Mouse (Mus musculus): ENCODE results near the gene Ehbp1l1.

The Ehbp1l1 gene

GRCm38 (mm10) chr19:5734325-5734724, 8.2 kb upstream of the Ehbp1l1 start:
- no peak for DNase-seq (ENCODE audit: low read depth, low spot score)

GRCm38 (mm10) chr19:5731264-5731978, 5.3 kb upstream of the Ehbp1l1 start:
- DNase-seq (ENCODE audit: low read depth, low spot score) = peak; percentile 89

GRCm38 (mm10) chr19:5730314-5731186, 4.4 kb upstream of the Ehbp1l1 start:
- no peak for DNase-seq (ENCODE audit: low read depth, low spot score)

GRCm38 (mm10) chr19:5729444-5729815, 3.3 kb upstream of the Ehbp1l1 start, which contains the start of gene Fam89b:
Gene Fam89b, minus strand, starts transcription at chr19:5729653.
- peak; percentile 61 for DNase-seq (ENCODE audit: low read depth, low spot score)

- DNase-seq (ENCODE audit: low read depth, low spot score) = no peak
These were observed 2.7 kb upstream of the Ehbp1l1 start for GRCm38 (mm10) chr19:5728631-5729443.

GRCm38 (mm10) chr19:5727701-5728100, 1.6 kb upstream of the Ehbp1l1 start:
- DNase-seq (ENCODE audit: low read depth, low spot score) = peak; percentile 70

GRCm38 (mm10) chr19:5726961-5727578, 953 bp upstream of the Ehbp1l1 start:
- DNase-seq (ENCODE audit: low read depth, low spot score) = no peak

GRCm38 (mm10) chr19:5725029-5725707, 949 bp downstream of the Ehbp1l1 start:
- DNase-seq (ENCODE audit: low read depth, low spot score) = no peak

- no peak for DNase-seq (ENCODE audit: low read depth, low spot score)
These were observed 1.6 kb downstream of the Ehbp1l1 start for GRCm38 (mm10) chr19:5724549-5724941.

- no peak for DNase-seq (ENCODE audit: low read depth, low spot score)
These were observed 2.1 kb downstream of the Ehbp1l1 start for GRCm38 (mm10) chr19:5723934-5724548.

- no peak for DNase-seq (ENCODE audit: low read depth, low spot score)
These were observed 3.2 kb downstream of the Ehbp1l1 start for GRCm38 (mm10) chr19:5722848-5723425.

- DNase-seq (ENCODE audit: low read depth, low spot score) = no peak
These were observed 4.9 kb downstream of the Ehbp1l1 start for GRCm38 (mm10) chr19:5721233-5721632.

GRCm38 (mm10) chr19:5716955-5717354, 9.2 kb downstream of the Ehbp1l1 start:
- no peak for DNase-seq (ENCODE audit: low read depth, low spot score)

- DNase-seq (ENCODE audit: low read depth, low spot score) = no peak
These were observed 10.1 kb downstream of the Ehbp1l1 start for GRCm38 (mm10) chr19:5715793-5716688.

GRCm38 (mm10) chr19:5713730-5714129, 12.4 kb downstream of the Ehbp1l1 start:
- no peak for DNase-seq (ENCODE audit: low read depth, low spot score)

GRCm38 (mm10) chr19:5713255-5713654, 12.9 kb downstream of the Ehbp1l1 start:
- DNase-seq (ENCODE audit: low read depth, low spot score) = no peak

GRCm38 (mm10) chr19:5711907-5712460, 14.1 kb downstream of the Ehbp1l1 start:
- no peak for DNase-seq (ENCODE audit: low read depth, low spot score)

- no peak for DNase-seq (ENCODE audit: low read depth, low spot score)
These were observed 14.9 kb downstream of the Ehbp1l1 start for GRCm38 (mm10) chr19:5711218-5711617.

- no peak for DNase-seq (ENCODE audit: low read depth, low spot score)
These were observed 15.5 kb downstream of the Ehbp1l1 start for GRCm38 (mm10) chr19:5710581-5710980.

Data from retina, postnatal 7 days (tissue).